Mouse (Mus musculus) thymus, postnatal 10 days (tissue): ENCODE measurements around the gene Pih1d1.
"Not testable (repeated sequence)": the region's sequence is repeated elsewhere in the genome, so short reads cannot be mapped to it uniquely, and the experiment has no call there.

Source experiments
- DNase-seq, 2 experiments: peaks; one replicate each; pipeline ENCODE4 v3.0.0; 2021; ENCODE audit warnings: low spot score in 2 of 2

Pih1d1 gene

DNA sequence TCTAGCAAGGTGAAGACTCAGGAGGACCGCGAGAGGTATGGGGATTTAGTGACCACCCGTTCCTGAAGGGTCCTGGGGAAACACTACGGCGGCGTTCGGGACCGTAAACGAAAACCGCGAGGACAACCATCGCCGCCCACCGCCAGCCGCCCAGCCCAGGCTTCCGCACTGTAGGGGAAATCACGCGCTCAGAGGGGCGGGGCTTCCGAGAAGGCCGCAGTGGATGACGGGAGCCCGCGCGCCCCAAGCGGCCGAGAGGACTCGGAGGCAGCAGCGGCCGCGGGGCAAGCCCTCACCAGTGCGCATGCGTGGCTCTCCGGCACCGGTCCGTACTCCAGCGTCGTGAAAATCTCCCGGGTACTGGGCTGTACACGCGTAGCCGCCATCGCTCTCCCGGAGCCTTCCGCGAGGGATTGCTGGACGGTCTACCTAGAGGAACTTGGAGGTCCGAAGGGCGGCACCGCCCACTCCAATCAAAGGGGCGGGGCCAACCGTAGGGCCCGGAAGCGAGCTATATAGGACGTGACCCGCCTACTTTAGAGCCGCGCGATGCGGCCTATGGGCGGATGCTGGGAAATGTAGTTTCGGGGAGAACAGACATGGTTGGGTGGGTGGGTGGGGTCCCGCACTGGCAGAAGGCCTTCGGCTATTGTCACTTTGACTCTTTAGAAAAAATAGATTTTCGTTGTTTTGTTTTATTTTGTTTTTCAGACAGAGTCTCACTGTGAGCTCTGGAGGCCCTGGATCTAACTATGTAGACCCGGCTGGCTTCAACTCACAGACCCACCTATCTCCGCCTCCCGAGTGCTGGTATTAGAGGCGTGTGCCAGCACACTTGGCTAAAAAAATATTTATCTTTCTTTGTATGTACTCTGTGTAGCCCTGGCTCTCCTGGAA, at the start of gene Pih1d1, which contains the start of gene Aldh16a1:
Gene Pih1d1 (plus strand): TSS at position 208 of the 897 bp plus-strand sequence.
Gene Aldh16a1 (minus strand): TSS at position 489 of the 897 bp plus-strand sequence.
- DNase-seq = peak; percentile 95 to 98

DNA sequence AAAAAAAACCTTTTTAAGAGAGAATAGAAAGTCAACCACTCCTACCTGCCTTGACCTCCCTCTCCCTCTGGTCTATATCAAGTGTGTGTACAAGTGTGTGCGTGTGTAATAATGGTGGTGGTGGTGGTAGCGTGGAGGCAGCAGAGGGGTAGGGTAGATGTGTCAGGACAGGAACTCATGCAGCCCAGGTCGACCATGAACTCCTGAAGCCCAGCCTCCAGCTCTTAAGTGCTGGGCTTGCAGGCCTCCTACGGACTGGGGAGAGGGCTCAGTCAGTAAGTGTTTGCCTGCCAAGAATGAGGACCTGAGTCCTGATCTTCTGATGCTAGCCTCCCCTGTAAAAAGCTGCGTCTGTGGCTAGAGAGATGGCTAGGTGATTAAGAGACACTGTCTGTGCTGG, 49.2 kb upstream of the Pih1d1 start:
- no peak for DNase-seq

DNA sequence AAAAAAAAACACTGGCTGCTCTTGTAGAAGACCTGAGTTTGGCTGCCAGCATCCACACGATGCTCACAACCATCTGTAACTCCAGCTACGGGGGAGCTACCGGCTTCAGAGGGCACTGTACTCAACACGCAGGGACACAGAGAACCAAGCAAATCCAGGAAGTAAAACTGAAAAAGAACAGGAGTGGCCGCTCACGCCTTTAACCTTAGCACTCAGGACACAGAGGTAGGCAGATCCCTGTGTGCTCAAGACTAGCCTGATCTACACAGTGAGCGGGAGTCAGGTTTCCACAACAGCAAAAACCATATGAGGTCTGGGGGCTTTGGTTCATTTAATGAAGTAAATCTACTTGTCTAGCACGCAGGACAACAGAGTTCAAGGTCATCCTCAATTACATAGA, 48.6 kb upstream of the Pih1d1 start:
- no peak for DNase-seq

DNA sequence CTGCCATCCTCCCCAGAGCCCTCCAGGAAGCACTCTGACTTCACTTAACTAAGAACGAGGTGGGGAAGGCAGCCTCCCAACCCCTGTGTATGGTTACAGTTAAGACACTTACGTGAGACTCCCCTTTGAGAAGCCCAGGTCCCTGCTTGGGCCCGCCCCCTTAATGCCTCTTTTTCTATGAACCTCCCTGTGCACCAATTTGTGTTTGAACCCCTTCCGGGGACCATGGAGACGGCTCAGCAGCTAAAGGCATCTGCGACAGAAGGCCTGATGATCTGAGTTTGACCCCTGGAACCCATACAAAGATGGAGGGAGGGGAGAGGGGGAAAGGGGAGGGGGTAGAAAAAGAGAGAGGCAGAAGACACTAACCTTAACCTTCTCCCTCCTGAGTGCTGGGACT, 47.7 kb upstream of the Pih1d1 start:
- no peak for DNase-seq

DNA sequence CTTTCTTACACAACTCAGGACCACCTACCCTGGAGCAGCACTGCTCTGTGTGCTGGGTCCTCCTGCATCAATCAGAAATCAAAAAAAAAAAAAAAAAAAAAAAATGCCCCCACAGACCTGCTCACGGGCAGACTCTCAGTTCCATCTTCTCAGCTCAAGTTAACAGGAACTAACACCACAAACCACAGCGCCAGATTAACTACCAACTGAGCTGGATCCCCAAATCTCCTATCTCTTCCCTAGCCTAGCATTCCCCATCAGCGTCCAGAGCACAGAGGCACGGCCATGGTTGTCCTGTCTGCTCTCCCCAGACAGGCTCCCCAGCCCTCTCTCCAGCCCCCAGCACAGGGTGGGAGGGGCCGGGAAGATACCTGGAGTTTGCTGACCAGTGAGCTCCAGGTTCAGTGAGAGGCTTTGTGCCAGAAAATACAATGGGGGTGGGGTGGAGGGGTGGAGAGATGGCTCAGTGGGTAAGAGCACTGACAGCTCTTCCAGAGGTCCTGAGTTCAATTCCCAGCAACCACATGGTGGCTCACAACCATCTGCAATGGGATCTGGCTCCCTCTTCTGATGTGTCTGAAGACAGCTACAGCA, 47.0 kb upstream of the Pih1d1 start:
- no peak for DNase-seq

DNA sequence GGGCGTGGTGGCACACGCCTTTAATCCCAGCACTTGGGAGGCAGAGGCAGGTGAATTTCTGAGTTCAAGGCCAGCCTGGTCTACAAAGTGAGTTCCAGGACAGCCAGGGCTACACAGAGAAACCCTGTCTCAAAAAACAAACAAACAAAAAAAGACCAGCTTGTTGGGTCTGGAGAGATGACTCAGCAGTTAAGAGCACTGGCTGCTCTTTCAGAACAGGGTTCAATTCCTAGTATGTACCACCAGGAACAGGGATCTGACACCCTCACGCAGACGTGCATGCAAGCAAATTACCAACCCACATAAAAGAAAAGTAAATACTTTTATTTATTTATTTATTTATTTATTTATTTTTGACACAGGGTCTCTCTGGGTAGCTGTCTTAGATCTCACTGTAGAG, 44.0 kb upstream of the Pih1d1 start:
- not testable (repeated sequence) for DNase-seq

DNA sequence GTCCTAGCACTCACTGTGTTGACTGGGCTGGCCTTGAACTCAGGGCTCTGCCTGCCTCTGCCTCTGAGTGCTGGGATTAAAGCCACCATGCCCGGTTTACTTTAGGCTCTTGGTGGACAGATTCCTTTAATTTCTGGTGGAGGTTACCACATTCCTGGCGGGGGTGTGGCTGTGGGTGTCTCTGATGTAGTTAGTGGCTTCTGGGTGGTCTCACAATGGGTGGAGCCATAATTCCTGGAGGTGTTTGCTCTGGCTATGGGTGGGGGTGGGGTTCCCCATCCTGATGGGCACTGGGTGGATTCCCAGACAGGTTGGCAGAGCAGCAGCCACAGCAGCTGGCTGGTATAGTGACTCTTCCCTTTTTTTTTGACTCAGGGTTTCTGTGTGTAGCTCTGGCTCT, 42.2 kb upstream of the Pih1d1 start:
- DNase-seq = no peak

DNA sequence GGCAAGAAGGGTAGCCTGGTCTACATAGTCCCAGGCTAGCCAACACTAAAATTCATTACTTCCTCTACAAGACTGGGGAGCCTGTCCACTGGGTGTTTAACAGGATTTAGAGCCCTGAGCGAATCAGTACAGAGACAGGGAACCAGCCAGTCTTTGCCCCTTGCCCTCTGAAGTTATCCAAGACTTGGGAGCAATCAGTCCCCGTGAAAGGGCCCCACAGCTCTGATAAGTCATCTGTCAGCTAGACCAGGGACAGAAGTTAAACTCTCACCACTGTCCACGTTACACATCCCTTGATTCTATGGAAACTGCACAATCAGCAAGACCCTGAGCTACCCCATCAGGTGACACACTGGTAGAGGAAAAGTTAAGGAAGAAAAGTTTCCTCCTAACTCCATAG, 41.6 kb upstream of the Pih1d1 start:
- DNase-seq = no peak

DNA sequence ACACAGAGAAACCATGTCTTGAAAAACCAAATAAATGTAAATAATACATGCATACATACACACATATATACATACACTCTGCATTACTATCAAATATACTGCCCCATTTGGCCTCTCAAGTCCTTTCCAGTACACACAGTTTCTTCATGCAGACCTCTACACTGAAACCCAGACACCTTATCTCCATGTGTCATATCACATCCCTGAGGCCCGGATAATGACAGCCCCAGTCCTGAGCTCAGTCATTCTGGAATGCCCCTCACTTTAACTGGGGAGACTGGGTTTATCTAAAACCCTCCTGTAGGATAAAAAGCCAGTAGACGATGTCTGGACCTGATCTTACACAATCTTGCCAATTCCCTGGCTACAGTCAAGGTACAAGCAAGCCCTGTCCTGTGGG, 40.6 kb upstream of the Pih1d1 start:
- no peak for DNase-seq

DNA sequence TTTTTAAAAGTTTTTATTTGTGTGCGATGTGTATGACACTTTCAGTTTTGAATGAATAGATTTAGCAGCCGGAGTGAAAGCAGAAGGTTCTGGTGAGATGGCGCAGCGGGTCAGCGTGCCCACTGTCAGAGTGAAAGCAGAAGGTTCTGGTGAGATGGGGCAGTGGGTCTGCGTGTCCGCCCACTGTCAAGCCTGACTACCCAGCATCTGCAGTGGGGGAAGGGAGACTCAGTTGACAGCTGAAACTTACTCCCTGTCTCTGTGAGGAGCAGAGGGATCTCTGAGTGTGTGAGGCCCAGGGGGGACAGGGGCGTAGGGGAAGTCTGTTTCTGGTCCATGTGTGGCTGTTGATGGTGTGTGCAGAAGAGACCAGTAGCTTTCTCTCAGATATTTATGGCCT, 36.5 kb upstream of the Pih1d1 start:
- no peak for DNase-seq

DNA sequence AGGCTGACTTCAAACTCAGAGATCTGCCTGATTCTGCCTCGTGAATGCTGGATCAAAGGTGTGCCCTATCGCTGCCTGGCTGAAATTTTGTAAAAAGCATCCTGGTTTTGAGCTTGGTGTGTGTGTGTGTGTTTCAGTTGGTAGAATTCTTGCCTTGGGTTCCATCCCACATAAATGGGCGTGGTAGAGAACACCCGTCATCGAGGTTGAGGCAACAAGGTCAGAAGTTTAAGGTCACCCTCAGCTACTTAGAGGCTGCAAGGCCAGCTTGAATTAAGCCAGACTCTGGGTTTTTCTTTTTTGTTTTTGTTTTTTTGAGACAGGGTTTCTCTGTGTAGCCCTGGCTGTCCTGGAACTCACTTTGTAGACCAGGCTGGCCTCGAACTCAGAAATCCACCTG, 35.8 kb upstream of the Pih1d1 start:
- no peak for DNase-seq

DNA sequence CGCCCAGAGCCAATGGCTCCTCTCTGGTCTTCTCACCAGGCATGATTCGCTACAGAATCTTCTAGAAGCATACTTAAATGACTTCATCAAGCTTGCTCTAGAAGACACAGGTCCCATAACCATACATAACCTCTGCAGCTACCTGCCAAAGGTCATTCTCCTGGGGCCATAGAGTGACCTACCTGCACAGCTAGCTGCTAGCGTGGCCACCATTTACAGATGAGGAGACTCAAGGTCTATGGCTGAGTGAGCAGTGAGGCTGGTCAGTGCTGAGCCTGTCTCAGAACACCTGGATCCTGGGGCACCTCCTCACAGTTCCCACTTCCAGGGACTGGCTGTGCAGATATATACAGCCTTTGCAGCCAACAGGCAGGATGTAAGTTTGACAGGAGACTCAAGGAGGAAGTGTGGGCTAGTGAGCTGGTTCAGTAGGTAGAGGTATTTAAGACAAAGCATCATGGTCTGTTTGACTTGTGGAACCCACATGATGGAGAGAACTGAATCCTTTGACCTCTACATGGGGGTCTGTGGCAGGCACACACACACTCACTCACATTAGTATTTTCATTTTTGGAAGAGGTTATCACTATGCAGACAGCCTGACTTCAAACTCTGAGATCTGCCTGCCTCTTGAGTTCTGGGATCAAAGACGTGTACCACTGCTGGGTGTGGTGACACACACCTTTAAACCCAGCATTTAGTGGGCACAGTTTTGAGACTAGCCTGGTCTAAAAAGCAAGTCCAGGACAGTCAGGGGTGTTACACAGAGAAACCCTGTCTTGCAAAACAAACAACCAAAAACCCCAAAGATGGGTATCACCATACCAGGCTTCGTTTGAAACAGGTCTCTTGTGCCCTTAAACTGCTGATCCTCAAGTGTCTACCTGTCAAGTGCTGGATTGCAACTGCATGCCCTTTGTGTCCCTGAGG, 34.1 kb upstream of the Pih1d1 start:
- no peak for DNase-seq

DNA sequence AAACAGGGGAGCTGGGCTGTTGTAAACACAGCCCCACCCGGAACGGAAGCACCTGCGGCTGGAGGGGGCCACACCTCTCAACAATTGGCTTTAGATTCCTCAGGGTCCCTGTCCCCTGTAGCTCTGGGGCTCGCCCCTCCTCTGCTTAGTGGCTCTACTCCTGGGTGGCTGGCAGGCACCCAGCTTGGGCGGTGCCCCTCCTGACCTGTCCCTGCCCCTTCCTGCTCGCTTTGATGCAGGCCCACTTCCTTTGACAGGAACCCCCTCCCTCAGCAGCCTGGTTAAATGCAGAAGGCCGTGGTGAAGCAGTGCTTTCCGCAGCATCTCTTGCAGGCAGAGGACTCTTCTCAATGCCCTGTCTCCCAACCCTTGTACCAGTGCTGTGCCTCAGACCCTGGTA, 32.7 kb upstream of the Pih1d1 start:
- peak; percentile 75 to 82 for DNase-seq

DNA sequence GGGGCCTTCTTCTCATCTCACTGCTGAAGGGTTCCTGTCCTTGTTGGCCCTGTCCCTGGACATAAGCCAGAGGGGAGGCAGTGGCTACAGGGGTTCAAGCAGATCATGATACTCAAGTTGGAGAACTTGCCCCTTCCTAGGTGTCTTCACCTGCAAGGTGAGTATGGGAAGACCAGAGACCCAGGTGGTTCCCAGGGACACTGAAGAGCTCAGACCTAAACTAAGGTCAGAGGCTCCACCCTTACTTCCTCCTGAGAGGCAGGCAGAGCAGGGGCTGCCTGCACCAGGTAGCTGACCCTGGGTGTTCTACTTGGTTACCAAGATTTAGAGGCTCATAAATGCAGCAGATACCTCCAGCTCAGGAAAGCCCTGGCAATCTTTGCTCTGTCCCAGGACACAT, 32.1 kb upstream of the Pih1d1 start:
- no peak for DNase-seq

DNA sequence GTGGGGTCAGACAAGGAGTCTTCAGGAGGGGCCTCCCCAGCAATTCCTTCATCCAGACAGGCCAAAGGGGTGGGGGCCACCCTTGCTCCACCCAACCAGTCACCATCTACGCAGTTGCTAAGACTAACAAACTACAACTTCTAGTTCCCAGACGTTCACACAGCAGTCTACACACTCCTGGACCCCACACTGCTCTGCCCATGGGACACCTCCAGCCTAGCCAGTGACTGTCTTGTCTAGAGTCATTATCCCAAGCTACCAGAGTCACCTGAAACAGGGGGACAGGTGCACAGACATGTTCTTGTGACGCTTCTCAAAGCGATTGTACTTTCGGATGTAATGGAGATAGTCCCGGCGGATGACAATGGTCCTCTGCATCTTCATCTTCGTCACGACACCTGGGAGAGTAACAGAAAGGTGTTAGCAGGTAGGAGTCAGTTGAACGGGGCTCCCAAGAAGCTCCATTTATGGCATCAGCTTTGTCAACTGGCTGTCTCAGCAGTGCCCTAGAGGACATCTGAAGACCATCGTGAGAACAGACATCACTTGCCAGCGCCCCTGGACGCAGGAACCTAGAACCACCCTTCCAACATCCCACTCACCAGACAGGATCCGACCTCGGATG, 31.4 kb upstream of the Pih1d1 start:
- DNase-seq = peak in 1 of 2 experiments; percentile 4

DNA sequence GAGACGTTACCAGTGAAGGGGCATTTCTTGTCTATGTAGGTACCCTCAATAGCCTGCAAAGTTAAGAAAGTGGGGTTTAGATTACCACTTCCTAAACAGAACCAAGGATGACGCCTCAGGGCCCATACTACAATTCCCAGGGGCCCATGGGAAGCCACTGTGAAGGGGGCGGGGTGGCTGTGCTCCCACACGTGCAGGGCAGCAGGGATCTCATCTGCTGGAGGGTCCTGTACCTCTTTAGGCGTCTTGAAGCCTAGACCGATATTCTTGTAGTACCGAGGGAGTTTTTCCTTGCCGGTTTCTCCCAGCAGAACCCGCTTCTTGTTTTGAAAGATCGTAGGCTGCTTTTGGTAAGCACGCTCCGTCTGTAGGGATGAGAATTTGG, 30.9 kb upstream of the Pih1d1 start:
- peak in 1 of 2 experiments; percentile 45 for DNase-seq

DNA sequence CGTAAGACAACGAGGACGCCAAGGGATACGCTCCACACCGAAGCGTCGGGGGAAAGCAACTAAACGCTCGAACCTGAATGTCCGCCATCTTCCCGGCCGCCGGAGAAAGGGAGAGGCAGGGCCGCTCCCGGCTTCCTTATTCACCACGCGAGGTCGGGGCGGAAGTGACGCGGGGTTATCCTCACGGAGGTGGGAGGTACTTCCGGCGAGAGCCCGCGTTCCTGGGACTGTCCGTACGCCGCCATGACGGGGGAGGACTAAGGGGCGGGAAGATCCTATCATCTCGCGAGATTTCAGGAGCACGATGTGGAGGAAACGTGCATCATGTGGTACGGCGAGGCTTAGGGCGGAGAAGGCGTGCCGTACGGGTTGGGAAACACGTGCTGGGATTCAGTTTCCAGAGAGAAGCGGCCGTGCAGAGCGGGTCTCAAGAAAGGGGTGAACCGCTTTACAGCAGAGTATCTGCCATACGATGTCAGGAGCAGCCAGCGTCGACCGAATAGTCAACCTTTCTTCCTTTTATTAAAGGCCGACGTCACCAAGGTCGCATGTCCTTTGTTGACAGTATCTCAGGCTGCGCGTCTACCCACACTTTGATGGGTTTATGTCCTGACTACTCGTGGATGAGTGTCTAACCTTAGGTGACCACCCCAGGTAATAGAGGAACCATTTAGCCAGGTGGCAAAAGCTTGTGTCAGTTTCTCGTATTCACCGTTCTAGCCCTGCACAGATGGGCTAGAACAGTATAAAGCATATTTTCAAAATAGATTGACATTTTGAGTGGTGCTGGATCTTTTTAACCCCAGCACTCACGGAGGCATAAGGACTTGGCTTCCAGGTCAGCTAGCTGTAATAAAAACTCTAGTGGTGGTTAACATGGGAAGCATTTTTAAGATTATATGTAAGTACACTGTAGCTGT, 29.6 kb upstream of the Pih1d1 start, which contains the start of gene Rps11:
Gene Rps11 (minus strand): TSS at position 216 of the 920 bp plus-strand sequence.
- DNase-seq = peak; percentile 98 to 99

DNA sequence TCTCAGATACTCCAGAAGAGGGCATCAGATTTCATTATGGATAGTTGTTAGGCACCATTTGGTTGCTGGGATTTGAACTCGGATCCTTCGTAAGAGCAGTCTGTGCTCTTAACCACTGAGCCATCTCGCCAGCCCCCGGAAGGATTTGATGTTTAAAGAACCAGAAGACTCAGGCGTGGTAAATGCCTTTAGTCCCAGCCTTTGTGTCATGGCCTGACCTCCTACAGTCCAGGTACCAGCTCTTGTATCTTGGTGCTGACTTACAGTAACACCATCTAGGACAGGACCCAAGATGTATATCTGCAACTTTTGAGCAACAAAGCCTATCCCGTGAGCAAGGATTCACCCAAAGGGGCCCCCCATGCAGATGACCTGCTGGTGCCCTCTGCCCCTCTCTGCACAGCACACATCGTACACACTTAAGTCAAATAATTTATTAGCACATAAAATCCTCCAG, 28.9 kb upstream of the Pih1d1 start:
- DNase-seq = no peak

DNA sequence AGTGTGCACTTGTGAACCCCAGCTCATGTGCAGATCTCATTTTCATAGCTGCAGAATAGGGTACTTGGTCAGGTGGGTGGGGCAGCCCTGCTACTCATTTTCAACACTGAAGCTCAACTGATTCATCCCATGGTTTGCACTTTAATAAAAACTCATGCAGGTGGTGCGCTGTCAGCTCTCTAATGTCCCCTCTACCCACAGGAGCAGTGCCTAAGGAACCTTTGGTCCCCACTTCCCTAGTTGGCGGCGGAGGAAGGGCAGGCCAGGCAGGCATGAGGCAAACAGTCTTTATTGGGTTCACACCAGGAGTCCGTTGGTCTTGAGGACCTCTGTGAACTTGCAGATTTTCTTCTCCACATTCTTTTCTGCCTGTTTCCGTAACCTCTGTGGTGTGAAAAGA, 28.5 kb upstream of the Pih1d1 start:
- DNase-seq = not testable (repeated sequence)

DNA sequence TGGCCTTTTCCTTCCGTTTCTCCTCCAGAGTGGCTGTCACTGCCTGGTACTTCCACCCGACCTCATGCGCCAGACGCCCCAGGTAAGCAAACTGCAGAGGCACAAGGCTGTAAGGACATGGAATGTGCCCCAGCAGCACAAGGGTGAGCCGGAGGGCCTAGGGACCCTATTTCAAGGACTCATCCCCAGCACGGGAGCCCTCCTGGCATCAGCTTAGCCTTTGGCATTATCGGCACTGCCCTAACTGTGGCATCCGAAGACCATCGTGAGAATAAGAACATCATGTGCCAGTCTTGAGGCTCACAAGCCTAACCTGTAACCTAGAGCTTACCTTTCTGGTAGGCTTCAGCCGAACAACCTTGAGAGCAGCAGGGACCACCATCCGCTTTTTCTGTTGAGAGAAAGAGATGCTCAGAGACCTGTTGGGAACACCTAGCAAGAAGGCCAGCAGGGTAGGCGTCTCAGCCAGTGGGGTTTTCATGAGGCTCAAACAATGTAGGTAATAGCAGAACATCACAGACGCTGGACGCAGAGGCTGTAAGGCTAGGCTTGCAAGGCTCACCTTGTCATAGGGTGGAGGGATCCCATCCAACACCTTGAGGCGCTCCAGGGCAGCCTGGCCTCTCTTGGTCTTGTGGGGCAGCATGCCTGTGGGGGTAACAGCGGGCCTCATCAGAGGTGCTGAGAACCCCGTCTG, 27.8 kb upstream of the Pih1d1 start:
- no peak for DNase-seq
